Mouse (Mus musculus) layer of hippocampus, postnatal 25 days (tissue): Measurements from ENCODE around the gene Rora. TPM values are rescaled to one million over a fixed set of nuclear protein-coding genes. Genes with fewer than 3 reads are reported as not detected.

ENCODE experiments used
- DNase-seq, 2 experiments: peaks; one replicate each; pipeline ENCODE4 v3.0.0; 2022; ENCODE audit warnings: mixed read lengths in 2 of 2, low spot score in 1 of 2; ENCODE audit errors: extremely low spot score in 1 of 2
- total RNA-seq, 2 experiments: library from RNA; stranded (reverse); gene quantifications; 2 replicates each; pipeline ENCODE4 v1.2.3; 2021

Gene Rora
- total RNA-seq, 2 experiments from 2014 or later = 27.4 to 27.6 TPM

GRCm38 (mm10) chr9:68987290-68988042, 333.9 kb downstream of the Rora start:
- no peak for DNase-seq

- no peak for DNase-seq
These were observed 334.8 kb downstream of the Rora start for GRCm38 (mm10) chr9:68988162-68988911.

DNA sequence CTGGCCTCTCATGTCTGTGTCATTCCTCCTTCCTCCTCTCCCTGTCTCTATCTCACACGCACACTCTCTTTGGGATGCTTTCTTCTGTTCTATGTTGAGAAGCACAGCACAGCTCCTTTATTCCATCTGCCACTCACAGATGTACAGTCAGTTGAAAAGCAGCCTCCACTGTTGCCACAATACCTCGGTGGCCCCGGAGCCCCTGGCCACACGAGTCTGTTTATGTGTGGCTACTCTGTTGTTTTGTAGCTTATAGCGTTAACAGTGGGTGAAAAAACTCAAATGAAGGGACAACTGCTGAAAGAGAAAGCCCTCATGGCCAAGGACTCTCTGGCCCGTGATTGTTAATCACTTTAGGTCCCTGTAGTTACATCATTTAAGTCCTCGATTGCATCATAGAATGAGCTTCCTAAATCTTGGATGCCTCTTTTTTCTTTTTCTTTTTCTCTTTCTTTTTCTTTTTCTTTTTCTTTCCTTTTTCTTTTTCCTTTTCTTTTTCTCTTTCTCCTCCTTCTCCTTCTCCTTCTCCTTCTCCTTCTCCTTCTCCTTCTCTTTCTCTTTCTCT, 336.4 kb downstream of the Rora start:
- DNase-seq = no peak

DNA sequence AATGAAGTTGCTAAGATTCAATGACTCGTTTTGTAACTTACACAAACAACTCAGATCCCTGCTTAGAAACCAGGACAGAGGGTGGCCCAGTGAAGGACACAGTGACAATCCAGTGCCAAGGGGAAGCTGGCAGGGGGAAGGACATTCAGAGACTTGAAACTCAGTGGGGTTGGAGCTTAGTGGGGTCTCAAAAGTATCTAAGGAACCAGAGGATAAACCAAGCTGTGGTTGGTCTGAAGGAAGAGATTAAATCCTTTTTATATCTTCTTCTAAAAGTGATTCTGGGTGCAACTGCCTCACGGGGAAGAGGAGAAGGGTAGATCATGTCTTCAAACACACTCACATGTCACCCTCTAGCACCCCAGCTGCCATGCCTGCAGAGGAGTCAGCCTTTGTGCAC, 340.3 kb downstream of the Rora start:
- DNase-seq = no peak

GRCm38 (mm10) chr9:68998961-68999360, 345.4 kb downstream of the Rora start:
- no peak for DNase-seq

DNA sequence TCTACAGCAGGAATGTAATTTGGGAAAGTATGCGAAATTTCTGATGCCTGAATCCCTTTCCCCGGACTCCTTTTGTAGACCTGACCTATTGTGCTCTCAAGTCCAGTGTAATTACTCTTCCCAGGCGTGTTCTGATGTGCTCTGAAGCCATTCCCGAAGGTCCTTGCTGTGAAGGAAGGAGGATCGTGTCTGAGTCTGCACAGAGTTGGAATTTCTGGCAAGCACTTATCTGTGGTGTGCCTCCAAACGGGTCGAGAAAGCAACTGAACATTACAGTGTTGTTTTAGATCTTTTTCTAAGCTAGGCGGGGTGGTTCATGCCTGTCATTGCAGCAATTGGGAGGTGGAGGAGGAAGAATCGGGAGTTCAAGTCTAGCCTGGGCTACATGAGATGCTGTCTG, 350.9 kb downstream of the Rora start:
- DNase-seq = no peak

DNA sequence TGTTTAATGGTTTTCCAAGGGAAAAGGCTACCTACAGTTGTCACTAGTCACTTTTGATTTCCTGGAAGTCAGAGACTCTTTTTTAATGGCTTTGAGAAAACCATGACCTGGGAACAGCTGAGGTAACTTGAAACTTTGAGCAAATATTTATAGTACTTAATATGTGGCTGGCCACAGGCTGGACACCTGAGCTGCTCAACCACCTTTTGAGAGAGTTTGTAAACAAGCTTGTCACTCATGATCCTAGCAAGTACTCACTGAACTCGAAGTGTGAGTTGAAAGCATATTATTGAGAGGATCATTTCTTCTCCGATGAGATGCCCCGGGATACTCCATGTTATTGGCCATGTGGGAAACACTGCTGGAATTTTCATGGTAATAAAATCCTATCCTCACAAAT, 353.1 kb downstream of the Rora start:
- DNase-seq = no peak

GRCm38 (mm10) chr9:69008706-69009105, 355.1 kb downstream of the Rora start:
- DNase-seq = no peak

DNA sequence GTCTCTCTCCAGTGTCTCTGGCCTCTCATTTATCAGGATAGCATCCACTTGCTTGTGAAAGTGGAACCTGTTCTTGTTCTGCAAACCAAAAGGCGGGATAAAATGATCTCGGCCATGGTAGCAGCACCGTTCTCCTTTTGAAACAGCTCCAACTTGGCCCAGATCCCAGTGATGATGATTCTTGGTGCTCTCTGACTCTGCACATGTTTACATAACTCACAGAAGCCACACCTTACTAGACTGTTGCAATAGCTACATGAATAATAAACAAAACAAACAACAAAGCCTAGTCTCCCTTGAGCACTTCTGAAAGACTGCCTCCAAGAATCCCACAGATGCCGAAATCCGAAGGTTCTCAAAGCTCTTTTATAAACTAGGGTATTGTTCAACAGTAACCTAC, 357.3 kb downstream of the Rora start:
- DNase-seq = no peak

GRCm38 (mm10) chr9:69013186-69013715, 359.7 kb downstream of the Rora start:
- DNase-seq = no peak

DNA sequence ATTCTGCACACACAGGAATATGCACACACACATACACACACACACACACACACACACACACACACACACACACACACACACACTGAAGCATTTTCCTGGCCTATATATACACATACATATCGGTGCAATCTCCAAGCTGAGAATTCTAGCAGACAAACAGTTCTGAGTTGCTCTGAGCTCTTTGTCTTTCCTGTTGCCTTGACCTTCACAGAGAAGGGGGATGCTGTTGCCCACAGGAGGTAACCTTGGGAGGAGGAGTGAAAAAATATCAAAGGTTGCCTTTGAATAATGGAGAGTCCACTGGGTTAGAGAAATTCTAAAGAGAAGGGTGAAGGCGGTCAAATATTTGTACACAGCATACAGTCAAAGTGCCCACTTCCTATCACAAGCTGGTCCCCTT, 360.6 kb downstream of the Rora start:
- no peak for DNase-seq

DNA sequence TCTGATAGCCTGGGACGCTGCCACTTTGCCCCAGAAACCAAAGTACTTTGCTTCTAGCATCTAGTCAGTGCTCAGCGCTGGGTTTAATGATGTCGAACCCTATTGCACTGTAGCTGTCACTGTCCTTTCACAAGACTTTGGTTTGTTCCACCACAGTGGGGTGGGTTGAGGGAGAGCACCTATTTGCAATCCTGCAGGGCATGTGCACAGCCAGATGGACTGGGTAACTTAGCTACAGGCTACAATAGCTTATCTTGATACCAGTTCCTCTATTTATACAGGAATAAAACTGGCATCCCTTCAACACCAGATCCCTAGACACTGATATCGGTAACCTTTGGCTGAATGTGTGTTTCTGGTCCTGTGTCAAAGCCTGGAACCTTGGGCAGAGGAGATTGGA, 366.8 kb downstream of the Rora start:
- no peak for DNase-seq

DNA sequence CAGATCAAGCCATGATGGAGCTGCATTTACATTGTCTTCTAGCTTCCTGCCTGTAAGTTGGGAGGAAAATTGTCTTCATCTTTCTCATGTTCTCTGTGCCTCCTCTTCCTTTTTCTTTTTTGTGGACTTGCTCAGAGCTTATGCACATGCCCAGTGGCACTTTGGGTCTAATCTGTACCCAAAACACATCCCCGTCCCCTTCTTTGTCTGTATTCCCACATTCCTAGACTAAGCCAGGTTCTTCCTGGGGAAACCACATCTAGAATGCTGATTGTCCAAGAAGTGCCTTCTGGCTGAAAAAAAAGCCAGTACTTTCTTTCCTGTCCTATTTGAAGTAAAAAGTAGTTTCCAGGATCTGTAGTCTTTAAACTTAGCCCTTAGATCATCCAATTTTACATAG, 367.9 kb downstream of the Rora start:
- no peak for DNase-seq

DNA sequence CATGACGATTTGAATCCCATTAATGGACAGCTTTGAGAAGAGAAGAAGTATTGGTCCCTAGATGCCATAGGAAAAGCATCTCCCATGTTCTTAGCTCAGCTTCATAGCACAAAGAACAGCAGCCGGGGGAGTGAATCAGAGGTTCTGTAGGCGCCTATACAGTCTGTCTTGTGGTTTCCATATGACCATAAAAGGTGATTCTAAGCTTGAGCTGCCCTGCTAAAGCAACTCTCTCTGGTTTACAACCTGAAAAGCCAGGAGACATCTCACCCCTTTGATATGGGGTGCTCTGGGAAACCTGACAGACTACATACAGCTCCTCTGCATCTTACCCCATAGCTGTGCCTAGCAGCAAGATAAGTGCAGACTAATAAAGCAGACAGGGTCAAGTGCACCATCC, 369.7 kb downstream of the Rora start:
- DNase-seq = no peak

GRCm38 (mm10) chr9:69028177-69028576, 374.6 kb downstream of the Rora start:
- no peak for DNase-seq

DNA sequence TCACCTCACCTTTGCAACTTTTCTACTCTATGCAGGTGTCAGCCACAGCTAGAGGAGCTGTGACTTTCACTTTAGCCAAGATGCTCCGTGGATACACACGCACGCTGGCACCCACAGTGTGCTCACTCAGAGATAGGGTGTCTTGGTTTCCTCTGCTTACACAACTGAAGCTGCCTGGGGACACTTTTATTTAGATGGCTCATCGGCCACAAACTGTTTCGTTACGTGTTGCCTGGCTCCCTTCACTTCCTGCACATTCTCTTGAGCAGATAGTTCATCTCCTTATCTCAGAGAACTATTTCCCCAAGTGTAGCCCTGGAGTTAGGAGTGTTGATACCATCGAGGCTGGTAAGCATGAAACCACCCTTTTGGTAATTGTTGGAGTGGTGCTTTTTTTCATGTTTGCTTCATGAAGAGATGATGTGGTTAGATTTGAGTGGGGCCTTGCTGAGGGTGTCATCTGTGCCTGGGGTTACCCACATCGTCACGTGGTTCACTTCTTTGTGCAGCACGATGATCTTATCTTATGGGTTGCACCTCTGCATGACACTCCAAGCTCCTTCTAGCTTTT, 380.8 kb downstream of the Rora start:
- no peak for DNase-seq

- no peak for DNase-seq
These were observed 381.9 kb downstream of the Rora start for GRCm38 (mm10) chr9:69035456-69035855.

- DNase-seq = no peak
These were observed 382.7 kb downstream of the Rora start for GRCm38 (mm10) chr9:69036296-69036695.

DNA sequence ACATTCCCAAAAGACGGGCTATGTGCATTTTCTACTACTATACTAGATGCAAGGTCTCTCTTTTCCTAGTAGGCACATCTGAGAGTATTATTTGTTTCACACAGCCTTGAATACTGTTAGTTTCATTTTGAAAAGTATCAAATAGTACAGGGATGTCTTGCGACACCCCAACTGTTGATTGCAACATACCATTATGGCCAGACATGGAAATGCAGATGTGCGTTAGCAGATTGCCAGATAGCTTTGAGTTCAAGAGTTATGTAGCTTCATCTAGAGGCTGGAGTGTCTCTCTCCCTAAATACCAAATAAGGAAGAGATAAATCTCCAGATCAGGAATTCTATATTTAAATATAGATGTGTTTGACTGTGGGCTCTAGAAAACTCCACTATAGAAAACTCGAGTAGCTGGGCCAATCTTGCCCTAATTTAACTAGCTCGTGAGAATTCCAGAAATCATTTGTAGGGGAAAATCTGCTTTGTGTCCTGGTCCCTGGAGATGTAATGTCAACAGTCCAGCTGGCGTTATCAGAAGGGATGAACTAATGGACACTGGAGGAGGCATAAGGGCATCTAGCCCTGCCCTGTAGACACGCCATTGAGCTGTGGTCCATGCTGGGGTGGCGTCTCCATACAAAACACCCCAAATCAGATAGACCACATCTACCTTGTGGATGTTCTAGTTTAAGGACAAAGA, 390.5 kb downstream of the Rora start:
- no peak for DNase-seq

GRCm38 (mm10) chr9:69044614-69045133, 391.1 kb downstream of the Rora start:
- DNase-seq = no peak
